Mouse (Mus musculus): ENCODE measurements around the gene Slc4a2.

Gene Slc4a2

GRCm38 (mm10) chr5:24423129-24424003 lies at the start of gene Slc4a2, which contains the start of gene Cdk5:
Slc4a2 (plus strand) TSS chr5:24423837.
Cdk5 (minus strand) TSS chr5:24423530.
- DNase-seq (ENCODE audit: low read depth, low spot score), result peak; percentile 98

DNA sequence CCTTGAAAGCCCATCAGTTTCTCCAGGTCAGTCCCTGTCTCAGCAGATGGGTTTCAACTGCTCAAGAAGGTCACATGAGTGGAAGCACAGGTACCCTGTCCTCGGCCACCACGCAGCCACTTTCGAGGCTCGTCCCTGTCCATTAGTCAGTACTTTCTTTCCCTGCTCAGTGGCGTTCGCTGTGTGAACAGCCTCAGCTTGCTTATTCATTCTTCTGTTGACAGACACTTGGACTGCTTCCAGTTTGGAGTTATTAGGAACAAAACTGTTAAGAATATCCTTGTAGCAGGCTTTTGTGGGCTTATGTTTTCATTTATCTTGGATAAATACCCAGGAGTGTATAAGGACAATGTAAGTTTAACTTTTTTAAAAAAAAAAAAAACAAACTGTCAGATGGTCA lies 49.4 kb upstream of the Slc4a2 start:
- DNase-seq (ENCODE audit: low read depth, low spot score), result no peak

GRCm38 (mm10) chr5:24374666-24375328 lies 48.8 kb upstream of the Slc4a2 start:
- DNase-seq (ENCODE audit: low read depth, low spot score), result no peak

DNA sequence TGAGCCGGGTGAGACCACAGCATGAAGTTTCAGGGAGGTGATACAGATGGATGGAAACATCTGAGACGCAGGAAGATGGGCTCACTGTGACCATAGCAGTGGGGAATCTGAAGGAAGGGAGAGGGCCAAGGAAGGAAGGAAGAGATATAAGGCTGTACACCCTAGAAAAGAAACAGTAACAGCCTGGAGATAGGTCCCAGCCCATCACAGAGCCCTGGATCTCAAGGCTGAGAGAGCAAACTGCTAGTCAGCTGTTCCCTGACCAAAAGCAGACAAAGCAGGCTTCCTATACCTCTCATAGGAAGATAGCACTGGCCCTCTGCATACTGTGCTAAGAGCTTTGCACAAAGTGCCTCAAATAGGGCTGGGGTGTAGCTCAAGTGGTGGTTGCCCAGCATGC lies 44.9 kb upstream of the Slc4a2 start:
- no peak for DNase-seq (ENCODE audit: low read depth, low spot score)

GRCm38 (mm10) chr5:24379501-24379900 lies 44.1 kb upstream of the Slc4a2 start:
- DNase-seq (ENCODE audit: low read depth, low spot score), result no peak

DNA sequence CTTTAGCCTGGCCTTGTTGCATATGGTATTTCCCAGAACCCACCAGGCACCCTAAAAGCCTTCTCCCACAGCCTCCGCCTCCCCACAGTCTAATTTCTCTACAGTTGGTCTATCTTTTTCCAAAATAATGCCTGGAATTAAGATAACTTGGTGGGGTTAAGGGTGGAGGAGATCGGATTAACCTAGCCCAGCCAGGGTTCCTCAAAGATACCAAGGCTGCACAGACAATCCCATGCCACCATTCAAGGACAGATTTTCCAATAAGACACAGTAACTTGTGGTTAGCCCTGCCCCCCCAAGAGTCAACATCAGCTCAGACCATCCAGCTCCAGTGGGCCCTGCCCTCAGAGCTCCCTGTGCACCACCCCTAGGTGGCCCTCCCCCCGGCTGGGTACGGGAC lies 43.1 kb upstream of the Slc4a2 start:
- DNase-seq (ENCODE audit: low read depth, low spot score), result no peak

DNA sequence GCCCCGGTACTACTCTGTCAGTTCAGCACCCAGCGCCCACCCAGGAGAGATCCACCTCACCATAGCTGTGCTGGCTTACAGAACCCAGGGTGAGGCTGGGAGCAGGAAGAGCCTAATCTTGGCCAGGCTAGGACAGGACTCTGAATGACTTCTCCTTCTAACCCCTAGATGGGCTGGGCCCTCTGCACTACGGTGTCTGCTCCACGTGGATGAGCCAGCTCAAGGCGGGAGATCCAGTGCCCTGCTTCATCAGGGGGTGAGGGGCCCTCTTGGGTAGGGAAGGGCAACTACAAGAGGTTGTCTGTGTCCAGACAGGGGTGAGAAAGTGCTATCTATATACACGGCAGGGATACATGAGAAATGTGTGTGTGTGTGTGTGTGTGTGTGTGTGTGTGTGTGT lies 42.2 kb upstream of the Slc4a2 start:
- no peak for DNase-seq (ENCODE audit: low read depth, low spot score)

GRCm38 (mm10) chr5:24381988-24382387 lies 41.6 kb upstream of the Slc4a2 start:
- no peak for DNase-seq (ENCODE audit: low read depth, low spot score)

GRCm38 (mm10) chr5:24383026-24383859 lies 40.4 kb upstream of the Slc4a2 start:
- DNase-seq (ENCODE audit: low read depth, low spot score), result peak; percentile 88

GRCm38 (mm10) chr5:24384407-24384806 lies 39.2 kb upstream of the Slc4a2 start:
- DNase-seq (ENCODE audit: low read depth, low spot score), result no peak

DNA sequence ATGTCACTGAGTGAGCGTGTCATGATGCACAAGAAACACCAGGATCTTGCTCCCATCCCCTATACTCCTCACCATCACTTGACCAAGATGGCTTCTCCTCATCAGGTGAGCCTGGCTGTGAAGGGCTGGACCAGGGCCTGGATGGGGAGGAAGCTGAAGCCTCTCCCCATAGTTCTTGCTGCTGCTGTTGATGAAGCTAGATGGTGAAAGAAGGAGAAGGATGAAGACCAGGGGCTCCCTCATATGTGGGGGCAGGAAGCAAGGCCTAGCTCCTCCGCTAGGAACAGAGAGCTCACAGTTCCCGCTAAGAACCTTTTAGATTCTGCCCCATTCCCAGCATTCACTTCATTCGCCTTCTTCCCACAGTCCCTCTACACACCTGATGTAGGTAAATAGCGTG lies 38.3 kb upstream of the Slc4a2 start:
- DNase-seq (ENCODE audit: low read depth, low spot score), result no peak

DNA sequence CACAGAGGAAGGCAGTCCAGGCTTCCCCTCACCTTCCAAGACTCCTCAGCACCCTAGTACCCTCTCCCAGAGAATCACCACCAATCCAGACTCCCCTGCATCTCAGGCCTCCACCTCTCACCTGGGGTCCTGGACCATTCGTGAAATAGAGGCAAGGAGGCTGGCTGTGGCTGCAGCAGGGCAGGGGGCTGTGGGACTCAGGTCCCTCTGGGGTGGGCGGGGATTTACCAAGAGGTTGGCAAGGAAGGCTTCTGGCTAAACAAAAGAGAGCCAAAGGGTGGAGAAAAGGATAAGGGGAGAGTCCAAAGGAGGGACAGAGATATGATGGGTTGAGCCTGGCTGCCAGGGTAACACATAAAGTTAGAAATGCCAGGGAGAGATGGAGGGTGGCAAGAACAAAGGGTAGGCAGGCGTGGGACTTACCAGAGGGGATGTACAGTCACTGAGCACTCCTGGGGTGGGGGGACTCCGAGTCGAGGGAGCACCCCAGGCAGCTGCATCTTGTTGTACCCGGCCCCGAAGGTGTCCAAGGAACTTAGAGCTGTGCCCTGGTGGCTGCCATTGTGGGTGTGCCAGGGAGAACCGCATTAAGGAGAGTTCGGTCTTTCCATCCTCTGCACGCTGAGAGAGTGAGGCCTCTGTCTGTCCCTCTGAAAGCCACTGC lies 37.6 kb upstream of the Slc4a2 start:
- DNase-seq (ENCODE audit: low read depth, low spot score), result no peak

DNA sequence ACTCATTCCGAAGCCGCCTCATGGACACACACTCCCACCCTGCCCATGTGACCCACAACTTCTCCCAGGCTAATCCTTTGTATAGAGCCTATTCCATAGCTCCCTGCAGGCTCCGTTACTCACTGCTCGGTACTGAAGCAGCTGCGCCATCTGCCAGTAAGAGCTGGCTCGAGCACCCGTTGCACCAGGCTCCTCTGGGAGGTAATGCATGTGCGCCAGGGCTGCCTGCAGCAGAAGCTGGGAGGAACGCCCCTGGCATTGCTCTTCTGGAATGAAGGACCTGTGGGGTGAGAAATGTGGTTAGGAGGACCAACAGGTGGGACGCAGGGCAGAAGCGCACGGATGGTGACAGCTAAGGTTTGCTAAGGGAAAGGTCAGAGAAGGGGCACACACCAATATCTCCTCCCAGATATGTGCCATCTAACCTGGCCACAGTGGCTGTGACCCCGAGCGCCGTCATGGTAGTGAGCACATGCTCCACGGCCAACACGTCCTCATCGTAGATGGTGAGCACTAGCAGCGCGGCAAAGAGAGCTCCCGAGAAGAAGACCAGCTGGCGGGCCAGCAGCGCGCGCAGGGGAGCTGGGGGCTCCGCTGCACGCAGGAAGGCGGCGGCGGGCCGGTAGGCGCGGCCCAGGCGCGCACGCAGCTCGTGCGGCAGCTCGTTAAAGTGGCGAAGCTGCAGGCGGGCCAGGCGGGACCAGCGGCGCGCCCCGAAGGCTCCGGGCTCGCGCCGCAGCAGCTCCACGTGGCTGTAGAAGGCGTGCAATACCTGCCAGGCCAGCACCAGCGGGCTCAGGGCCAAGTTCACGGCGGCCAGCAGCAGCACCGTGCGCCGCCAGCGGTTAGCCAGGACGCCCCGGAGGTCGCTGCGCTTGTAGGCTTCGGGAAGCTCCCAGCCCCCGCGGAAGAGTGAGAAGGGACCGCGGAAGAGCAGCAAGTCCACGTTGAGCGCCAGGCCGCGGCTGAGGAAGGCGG lies 36.1 kb upstream of the Slc4a2 start:
- DNase-seq (ENCODE audit: low read depth, low spot score), result peak; percentile 35

- no peak for DNase-seq (ENCODE audit: low read depth, low spot score)
Observed at GRCm38 (mm10) chr5:24388246-24388915, 35.3 kb upstream of the Slc4a2 start.

GRCm38 (mm10) chr5:24389011-24389657 lies 34.5 kb upstream of the Slc4a2 start:
- DNase-seq (ENCODE audit: low read depth, low spot score), result no peak

DNA sequence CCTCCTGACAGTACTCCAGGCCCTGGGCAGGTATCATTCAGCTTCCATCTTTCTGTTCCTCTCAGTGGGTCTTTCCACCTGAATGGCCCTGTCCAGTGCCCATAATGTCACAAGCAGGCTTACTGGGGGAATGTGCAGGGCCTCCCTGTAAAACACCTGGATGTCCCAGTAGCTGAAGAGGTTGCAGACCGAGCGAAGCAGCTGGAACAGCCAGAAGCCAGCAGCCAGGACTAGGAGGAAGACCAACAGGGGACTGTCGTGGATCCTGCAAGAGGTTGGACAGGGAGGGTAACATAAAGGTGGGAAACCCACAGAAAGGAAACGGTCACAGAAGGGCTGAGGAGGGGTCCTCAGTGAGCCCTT lies 34.0 kb upstream of the Slc4a2 start:
- no peak for DNase-seq (ENCODE audit: low read depth, low spot score)

- DNase-seq (ENCODE audit: low read depth, low spot score), result no peak
Observed at GRCm38 (mm10) chr5:24391864-24392263, 31.8 kb upstream of the Slc4a2 start, which contains the start of gene Atg9b. Atg9b (minus strand) TSS chr5:24392143.

DNA sequence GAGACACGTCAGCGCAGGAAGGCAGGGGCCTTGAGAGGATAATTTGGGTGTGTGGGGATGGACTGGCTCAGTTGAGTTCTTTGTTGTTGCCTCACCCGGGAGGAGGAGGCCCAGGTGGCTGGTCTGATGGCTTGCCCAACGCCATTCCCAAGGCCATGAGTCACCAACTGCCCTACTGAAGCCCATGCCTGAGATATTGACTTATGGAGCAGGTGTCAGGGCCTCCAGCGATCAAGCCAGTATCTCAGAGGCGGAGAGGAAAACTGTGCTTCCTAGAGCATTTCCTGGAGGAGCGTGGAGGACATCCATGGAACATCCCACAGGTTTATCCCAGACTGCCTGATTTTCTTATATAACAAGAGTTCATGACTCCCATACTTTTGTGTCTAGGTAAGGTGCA lies 30.9 kb upstream of the Slc4a2 start:
- DNase-seq (ENCODE audit: low read depth, low spot score), result no peak

DNA sequence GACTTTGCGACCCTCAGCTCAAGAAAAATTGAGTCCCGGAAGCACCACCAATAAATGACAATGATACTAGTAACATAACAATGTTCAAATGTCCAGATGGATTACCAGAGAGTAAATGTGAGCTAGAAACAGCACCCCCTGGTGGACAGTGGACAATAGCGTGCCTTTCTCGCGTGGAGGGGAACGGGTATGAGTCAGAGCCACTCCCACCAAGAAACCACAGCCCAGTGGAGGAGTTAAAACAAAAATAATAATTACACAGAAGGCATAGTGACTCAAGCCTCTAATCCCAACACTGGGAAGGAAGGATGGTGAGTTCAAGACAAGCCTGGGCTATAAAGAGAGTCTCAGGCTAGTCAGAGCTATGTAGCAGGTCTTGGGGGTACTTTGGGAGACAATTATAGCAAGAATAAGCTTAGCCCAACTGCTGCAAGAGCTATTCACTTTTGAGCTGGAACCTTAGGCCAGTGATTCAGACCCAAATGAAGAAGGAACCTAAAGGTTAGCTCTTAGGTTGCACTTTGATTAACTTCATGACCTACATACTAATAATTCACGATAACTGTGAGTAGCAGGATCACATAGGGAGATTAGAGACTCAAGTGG lies 30.1 kb upstream of the Slc4a2 start, which contains the start of gene Abcb8:
Abcb8 (plus strand) TSS at position 272 of the 606 bp plus-strand sequence.
- peak; percentile 71 for DNase-seq (ENCODE audit: low read depth, low spot score)
